Mouse (Mus musculus) Muller cell, postnatal 12 days (primary cell): Measurements from ENCODE around the gene Pef1.

Experiments
- DNase-seq: peaks from one replicate; pipeline ENCODE4 v3.0.0-alpha.2; 2015; ENCODE audit errors: inconsistent ontology term

Pef1 gene

GRCm38 (mm10) chr4:130138441-130139213, 36.3 kb downstream of the Pef1 start:
- DNase-seq: peak; percentile 76

- no peak for DNase-seq
These were observed 36.8 kb downstream of the Pef1 start, which contains the start of gene Hcrtr1 for GRCm38 (mm10) chr4:130139214-130139492. Gene Hcrtr1 (minus strand): TSS chr4:130139359.

- peak; percentile 40 for DNase-seq
These were observed 38.6 kb downstream of the Pef1 start for GRCm38 (mm10) chr4:130140992-130141402.

- DNase-seq: no peak
These were observed 39.4 kb downstream of the Pef1 start for GRCm38 (mm10) chr4:130141786-130142185.

GRCm38 (mm10) chr4:130148405-130148804, 46.0 kb downstream of the Pef1 start:
- no peak for DNase-seq

GRCm38 (mm10) chr4:130154250-130154649, 51.9 kb downstream of the Pef1 start:
- no peak for DNase-seq

- no peak for DNase-seq
These were observed 54.5 kb downstream of the Pef1 start for GRCm38 (mm10) chr4:130156812-130157371.

- DNase-seq: no peak
These were observed 59.0 kb downstream of the Pef1 start for GRCm38 (mm10) chr4:130161349-130161748.

- DNase-seq: peak; percentile 77
These were observed 61.1 kb downstream of the Pef1 start for GRCm38 (mm10) chr4:130163391-130163861.

GRCm38 (mm10) chr4:130164121-130164520, 61.8 kb downstream of the Pef1 start:
- DNase-seq: no peak

- no peak for DNase-seq
These were observed 63.7 kb downstream of the Pef1 start for GRCm38 (mm10) chr4:130166061-130166460.

GRCm38 (mm10) chr4:130166592-130166991, 64.2 kb downstream of the Pef1 start:
- no peak for DNase-seq

- no peak for DNase-seq
These were observed 65.0 kb downstream of the Pef1 start for GRCm38 (mm10) chr4:130167321-130167720.

- DNase-seq: no peak
These were observed 65.5 kb downstream of the Pef1 start for GRCm38 (mm10) chr4:130167814-130168213.

GRCm38 (mm10) chr4:130168280-130169183, 66.2 kb downstream of the Pef1 start:
- DNase-seq: peak; percentile 78

GRCm38 (mm10) chr4:130169411-130169971, 67.1 kb downstream of the Pef1 start:
- DNase-seq: no peak

- no peak for DNase-seq
These were observed 68.0 kb downstream of the Pef1 start for GRCm38 (mm10) chr4:130170362-130170761.

- peak; percentile 72 for DNase-seq
These were observed 69.8 kb downstream of the Pef1 start for GRCm38 (mm10) chr4:130171951-130172765.

- DNase-seq: no peak
These were observed 70.9 kb downstream of the Pef1 start for GRCm38 (mm10) chr4:130173060-130173822.

- no peak for DNase-seq
These were observed 71.6 kb downstream of the Pef1 start for GRCm38 (mm10) chr4:130173911-130174311.
